Comparison of ENCODE assay signal across 13 mouse cellular contexts in genomic region chr17:64341698-64342097, GRCm38 (mm10). TPM values are rescaled to one million over a fixed set of nuclear protein-coding genes. Genes with fewer than 3 reads are reported as not detected.
A peak's percentile ranks its signal among the peaks of the same experiment; 100 is the strongest.
DNase-seq lines count a peak whose midpoint lies in the region; ATAC-seq and TF ChIP-seq lines count a peak whose summit lies in the region.
"Had no signal": no experiment of that assay in that cellular context is flagged by ENCODE, and none has a peak within 500 bp of the region (broad histone marks: within the 10 kb centered on the region; RNA-seq: fewer than 3 reads in every experiment).

No protein-coding gene starts in this region.

- no peak for TF ChIP-seq POLR2A in myocyte (IDR thresholded peaks at IDR 0.05; ENCODE audit: insufficient read length, low read depth)

- ATAC-seq in neural tube, embryonic 15.5 days (ENCODE audit: low FRiP score): no peak

- peak overlapping the region; percentile 65 for H3K4me2 ChIP-seq in myocyte (ENCODE audit: low read depth)
- no peak overlapping the region for H3K4me2 ChIP-seq in neural tube, embryonic 15.5 days
- H3K4me2 ChIP-seq: hindbrain, embryonic 15.5 days; limb, embryonic 13.5 days; lung, embryonic 14.5 days; stomach, embryonic 15.5 days had no signal

- peak; percentile 38 to 58 for DNase-seq in frontal cortex, adult 2 months (ENCODE audit: extremely low spot score in 1 of 2, low spot score in 1 of 2)
- DNase-seq in frontal cortex, postnatal 10 days (ENCODE audit: low spot score in 2 of 2): no peak
- DNase-seq in left cerebral cortex, postnatal 14 days (ENCODE audit: low spot score in 2 of 2): peak; percentile 21 to 54
- no peak for DNase-seq in left cerebral cortex, adult 11 months (ENCODE audit: low spot score)
- DNase-seq in NIH3T3 (ENCODE audit: low read depth): peak; percentile 71
- no peak for DNase-seq in c-Kit-positive CD71-positive TER-119-positive erythroid progenitor cells, embryonic 14.5 days (ENCODE audit: low spot score)
- DNase-seq: kidney, postnatal 25 days; lung, embryonic 14.5 days had no signal

- H3K27me3 ChIP-seq in myocyte (ENCODE audit: control insufficient read depth, insufficient read depth, insufficient read length): no peaks in the 10 kb centered on the region
- H3K27me3 ChIP-seq in neural tube, embryonic 15.5 days (replicated peaks): no peaks in the 10 kb centered on the region
- H3K27me3 ChIP-seq: hindbrain, embryonic 15.5 days; limb, embryonic 13.5 days; stomach, embryonic 15.5 days had no signal

- H3K36me3 ChIP-seq in myocyte (ENCODE audit: control insufficient read depth, insufficient read depth): no peaks in the 10 kb centered on the region
- no peaks in the 10 kb centered on the region for H3K36me3 ChIP-seq in neural tube, embryonic 15.5 days
- H3K36me3 ChIP-seq: hindbrain, embryonic 15.5 days; limb, embryonic 13.5 days; stomach, embryonic 15.5 days had no signal

- H3K79me2 ChIP-seq in myocyte (ENCODE audit: control insufficient read depth, insufficient read depth): no peaks in the 10 kb centered on the region

- no peak overlapping the region for H3K9ac ChIP-seq in neural tube, embryonic 15.5 days (replicated peaks)
- H3K9ac ChIP-seq: hindbrain, embryonic 15.5 days; limb, embryonic 13.5 days; lung, embryonic 14.5 days; stomach, embryonic 15.5 days had no signal

- intact Hi-C loops in left cerebral cortex, postnatal 14 days (cut with DNase I): no loop called here

- H3K27ac ChIP-seq in neural tube, embryonic 15.5 days (replicated peaks): no peak overlapping the region
- H3K27ac ChIP-seq: hindbrain, embryonic 15.5 days; limb, embryonic 13.5 days; stomach, embryonic 15.5 days had no signal

- H3K4me1 ChIP-seq in neural tube, embryonic 15.5 days: no peaks in the 10 kb centered on the region
- H3K4me1 ChIP-seq: hindbrain, embryonic 15.5 days; stomach, embryonic 15.5 days had no signal

- 81% methylated on average over 7 of the region's 7 CpGs for WGBS in neural tube, embryonic 15.5 days

- no peaks in the 10 kb centered on the region for H3K9me3 ChIP-seq in neural tube, embryonic 15.5 days (replicated peaks)
- H3K9me3 ChIP-seq: hindbrain, embryonic 15.5 days; limb, embryonic 13.5 days; stomach, embryonic 15.5 days had no signal

- no peak overlapping the region for H3ac ChIP-seq in myocyte (ENCODE audit: control insufficient read depth, insufficient read length)

- no peak overlapping the region for H3K4me3 ChIP-seq in myocyte
- H3K4me3 ChIP-seq in neural tube, embryonic 15.5 days (replicated peaks): no peak overlapping the region
- H3K4me3 ChIP-seq: hindbrain, embryonic 15.5 days; limb, embryonic 13.5 days; stomach, embryonic 15.5 days had no signal

TF ChIP-seq in myocyte, 11 proteins besides CTCF, POLR2A, EP300 and RAD21:
- TF ChIP-seq TCF12 (IDR thresholded peaks at IDR 0.05; ENCODE audit: insufficient read depth, poor library complexity, severe bottlenecking) (no peak), MYOG (IDR thresholded peaks at IDR 0.05; ENCODE audit: control insufficient read depth in 1 of 3, insufficient read depth in 1 of 3, insufficient read length in 2 of 3, low read depth in 2 of 3) (no peak), CEBPB (IDR thresholded peaks at IDR 0.05; ENCODE audit: insufficient read depth, poor library complexity, severe bottlenecking) (no peak), REST (IDR thresholded peaks at IDR 0.05; ENCODE audit: insufficient read depth, insufficient read length) (no peak), USF1 (IDR thresholded peaks at IDR 0.05; ENCODE audit: low read depth) (no peak), E2F4 (IDR thresholded peaks at IDR 0.05; ENCODE audit: insufficient read depth) (no peak), POLR2AphosphoS2 (IDR thresholded peaks at IDR 0.05; ENCODE audit: insufficient read length, low read depth) (no peak), SRF (IDR thresholded peaks at IDR 0.05; ENCODE audit: control insufficient read depth, insufficient read length, low read depth) (no peak), MYOD1 (IDR thresholded peaks at IDR 0.05; ENCODE audit: control insufficient read depth in 1 of 3, insufficient read length in 2 of 3, low read depth in 2 of 3) (no peak), TCF3 (IDR thresholded peaks at IDR 0.05; ENCODE audit: insufficient read length, low read depth) (no peak), MAX (IDR thresholded peaks at IDR 0.05; ENCODE audit: low read depth) (no peak)
TF ChIP-seq in myocyte: peak in this region for 0.

RNA-seq across cellular contexts. Expression of gene Pja2, which starts 10.0 kb away (rescaled TPM):
- polyA plus RNA-seq in frontal cortex, adult 2 months (2012; rRNA removed): 172 and 173 TPM in 2 replicates
- 100 to 1,000 TPM; 389 to 398 TPM for total RNA-seq in left cerebral cortex, postnatal 14 days (2021)
- polyA plus RNA-seq in myocyte (2012; fragmentation: generic; extraction: Trizol): 30.3 TPM
- polyA plus RNA-seq in neural tube, embryonic 15.5 days (2015; fragmentation: Nextera tagmentation; extraction: Ambion mirVana): 190 and 208 TPM in 2 replicates

Comparison
In these comparisons a context has a peak if more than half of its experiments do, and no peak if none do; other contexts are left out.
1. DNase-seq: peak in frontal cortex, adult 2 months (2 of 2), left cerebral cortex, postnatal 14 days (2 of 2) and NIH3T3 (single experiment); none in frontal cortex, postnatal 10 days (0 of 2), left cerebral cortex, adult 11 months (single experiment) and c-Kit-positive CD71-positive TER-119-positive erythroid progenitor cells, embryonic 14.5 days (single experiment).